Mouse (Mus musculus): ENCODE measurements around the gene Tmem87a.

GRCm38 (mm10) chr2:120452600-120452999 lies 48.7 kb upstream of the Tmem87a start:
- TF ChIP-seq CTCF (IDR thresholded peaks at IDR 0.05; ENCODE audit: low read depth) (no peak), EP300 (IDR thresholded peaks at IDR 0.05; ENCODE audit: low read depth) (no peak)
